Mouse (Mus musculus): ENCODE data around the gene 1700037H04Rik. TPM values are rescaled to one million over a fixed set of nuclear protein-coding genes. Genes with fewer than 3 reads are reported as not detected.

Gene 1700037H04Rik
- 130 TPM in 2 replicates for polyA plus RNA-seq (2014; fragmentation: Nextera tagmentation; extraction: Ambion mirVana)

GRCm38 (mm10) chr2:131159938-131160581 is at the start of gene 1700037H04Rik:
Gene 1700037H04Rik, minus strand, starts transcription at chr2:131160081.
- peak within 1 kb of the TSS; percentile 88 for H3K27ac ChIP-seq (ENCODE audit: low read depth, low read length)
- peak within 1 kb of the TSS; percentile 77 for H3K4me3 ChIP-seq (ENCODE audit: low read depth, low read length)
- under 1% methylated on average over 54 of the region's 54 CpGs for WGBS
- H3K9ac ChIP-seq (ENCODE audit: low read depth, low read length): peak within 1 kb of the TSS; percentile 78
- H3K27me3 ChIP-seq (replicated peaks; ENCODE audit: control insufficient read depth, insufficient read depth, low read length): no peaks in the 10 kb centered on the region
- peak; percentile 92 for ATAC-seq (replicated peaks; ENCODE audit: low FRiP score)
- peak; percentile 92 for DNase-seq (ENCODE audit: low spot score)
- H3K4me2 ChIP-seq: peak within 1 kb of the TSS; percentile 86
- H3K4me1 ChIP-seq (replicated peaks; ENCODE audit: control insufficient read depth, insufficient read depth, low read length): peaks cover 21% of the 10 kb centered on the region
- H3K36me3 ChIP-seq (ENCODE audit: control insufficient read depth, insufficient read depth, low read length): no peaks in the 10 kb centered on the region
- H3K9me3 ChIP-seq (ENCODE audit: control insufficient read depth, low read length): no peaks in the 10 kb centered on the region

GRCm38 (mm10) chr2:131209125-131209795 is 49.4 kb upstream of the 1700037H04Rik start:
- WGBS: 67% methylated on average over 4 of the region's 4 CpGs
- Histone ChIP-seq H3K9me3 (ENCODE audit: control insufficient read depth, low read length) (no peaks in the 10 kb centered on the region), H3K9ac (ENCODE audit: low read depth, low read length) (peak overlapping the region; percentile 60), H3K4me1 (replicated peaks; ENCODE audit: control insufficient read depth, insufficient read depth, low read length) (peaks cover 63% of the 10 kb centered on the region), H3K4me3 (ENCODE audit: low read depth, low read length) (peak overlapping the region; percentile 67; the same call in 1 of the 2 replicates), H3K27me3 (replicated peaks; ENCODE audit: control insufficient read depth, insufficient read depth, low read length) (no peaks in the 10 kb centered on the region), H3K4me2 (peak overlapping the region; percentile 88), H3K27ac (ENCODE audit: low read depth, low read length) (peak overlapping the region; percentile 67; the same call in 1 of the 2 replicates), H3K36me3 (ENCODE audit: control insufficient read depth, insufficient read depth, low read length) (no peaks in the 10 kb centered on the region)
- peak; percentile 50 for DNase-seq (ENCODE audit: low spot score)
- no peak for ATAC-seq (replicated peaks; ENCODE audit: low FRiP score)

- H3K4me1 ChIP-seq (replicated peaks; ENCODE audit: control insufficient read depth, insufficient read depth, low read length): peaks cover 62% of the 10 kb centered on the region
- no peak overlapping the region for H3K4me2 ChIP-seq
- no peak overlapping the region for H3K4me3 ChIP-seq (ENCODE audit: low read depth, low read length)
- H3K9me3 ChIP-seq (ENCODE audit: control insufficient read depth, low read length): no peaks in the 10 kb centered on the region
- 87% methylated on average over 2 of the region's 2 CpGs for WGBS
- H3K9ac ChIP-seq (ENCODE audit: low read depth, low read length): no peak overlapping the region
- no peaks in the 10 kb centered on the region for H3K36me3 ChIP-seq (ENCODE audit: control insufficient read depth, insufficient read depth, low read length)
- H3K27ac ChIP-seq (ENCODE audit: low read depth, low read length): no peak overlapping the region; the same call in 1 of the 2 replicates
- DNase-seq (ENCODE audit: low spot score): no peak
- ATAC-seq (replicated peaks; ENCODE audit: low FRiP score): no peak
- no peaks in the 10 kb centered on the region for H3K27me3 ChIP-seq (replicated peaks; ENCODE audit: control insufficient read depth, insufficient read depth, low read length)
Observed at GRCm38 (mm10) chr2:131208356-131208755, 48.5 kb upstream of the 1700037H04Rik start.

GRCm38 (mm10) chr2:131206778-131207177 is 46.9 kb upstream of the 1700037H04Rik start, which contains the start of gene Ap5s1:
Gene Ap5s1, plus strand, starts transcription at chr2:131207078.
- H3K9me3 ChIP-seq (ENCODE audit: control insufficient read depth, low read length): no peaks in the 10 kb centered on the region
- no peak within 1 kb of the TSS for H3K4me3 ChIP-seq (ENCODE audit: low read depth, low read length)
- 69% methylated on average over 4 of the region's 4 CpGs for WGBS
- H3K4me2 ChIP-seq: peak within 1 kb of the TSS; percentile 55
- no peaks in the 10 kb centered on the region for H3K36me3 ChIP-seq (ENCODE audit: control insufficient read depth, insufficient read depth, low read length)
- peak within 1 kb of the TSS; percentile 51 for H3K9ac ChIP-seq (ENCODE audit: low read depth, low read length)
- H3K27ac ChIP-seq (ENCODE audit: low read depth, low read length): peak within 1 kb of the TSS; percentile 81
- DNase-seq (ENCODE audit: low spot score) (no peak), ATAC-seq (replicated peaks; ENCODE audit: low FRiP score) (no peak)
- H3K27me3 ChIP-seq (replicated peaks; ENCODE audit: control insufficient read depth, insufficient read depth, low read length): no peaks in the 10 kb centered on the region
- H3K4me1 ChIP-seq (replicated peaks; ENCODE audit: control insufficient read depth, insufficient read depth, low read length): peaks cover 52% of the 10 kb centered on the region

- peak overlapping the region; percentile 51 for H3K9ac ChIP-seq (ENCODE audit: low read depth, low read length)
- DNase-seq (ENCODE audit: low spot score) (peak; percentile 53), ATAC-seq (replicated peaks; ENCODE audit: low FRiP score) (peak; percentile 82)
- no peaks in the 10 kb centered on the region for H3K27me3 ChIP-seq (replicated peaks; ENCODE audit: control insufficient read depth, insufficient read depth, low read length)
- H3K4me2 ChIP-seq: peak overlapping the region; percentile 55
- no peaks in the 10 kb centered on the region for H3K36me3 ChIP-seq (ENCODE audit: control insufficient read depth, insufficient read depth, low read length)
- H3K9me3 ChIP-seq (ENCODE audit: control insufficient read depth, low read length): no peaks in the 10 kb centered on the region
- 37% methylated on average over 8 of the region's 8 CpGs for WGBS
- no peak overlapping the region for H3K4me3 ChIP-seq (ENCODE audit: low read depth, low read length)
- H3K27ac ChIP-seq (ENCODE audit: low read depth, low read length): peak overlapping the region; percentile 96
- peaks cover 44% of the 10 kb centered on the region for H3K4me1 ChIP-seq (replicated peaks; ENCODE audit: control insufficient read depth, insufficient read depth, low read length)
Observed at GRCm38 (mm10) chr2:131205521-131206182, 45.8 kb upstream of the 1700037H04Rik start.

GRCm38 (mm10) chr2:131204410-131204981 is 44.6 kb upstream of the 1700037H04Rik start:
- ATAC-seq (replicated peaks; ENCODE audit: low FRiP score) (no peak), DNase-seq (ENCODE audit: low spot score) (no peak)
- Histone ChIP-seq H3K4me3 (ENCODE audit: low read depth, low read length) (no peak overlapping the region), H3K9me3 (ENCODE audit: control insufficient read depth, low read length) (no peaks in the 10 kb centered on the region), H3K27me3 (replicated peaks; ENCODE audit: control insufficient read depth, insufficient read depth, low read length) (no peaks in the 10 kb centered on the region), H3K4me2 (peak overlapping the region; percentile 23), H3K27ac (ENCODE audit: low read depth, low read length) (peak overlapping the region; percentile 96), H3K4me1 (replicated peaks; ENCODE audit: control insufficient read depth, insufficient read depth, low read length) (peaks cover 41% of the 10 kb centered on the region), H3K9ac (ENCODE audit: low read depth, low read length) (peak overlapping the region; percentile 40; the same call in 1 of the 2 replicates), H3K36me3 (ENCODE audit: control insufficient read depth, insufficient read depth, low read length) (no peaks in the 10 kb centered on the region)
- WGBS: 58% methylated on average over 7 of the region's 7 CpGs

GRCm38 (mm10) chr2:131203816-131204409 is 44.0 kb upstream of the 1700037H04Rik start:
- DNase-seq (ENCODE audit: low spot score) (no peak), ATAC-seq (replicated peaks; ENCODE audit: low FRiP score) (no peak)
- H3K4me2 ChIP-seq: no peak overlapping the region
- no peak overlapping the region for H3K27ac ChIP-seq (ENCODE audit: low read depth, low read length)
- H3K36me3 ChIP-seq (ENCODE audit: control insufficient read depth, insufficient read depth, low read length): no peaks in the 10 kb centered on the region
- no peak overlapping the region for H3K4me3 ChIP-seq (ENCODE audit: low read depth, low read length)
- WGBS: 82% methylated on average over 6 of the region's 6 CpGs
- H3K4me1 ChIP-seq (replicated peaks; ENCODE audit: control insufficient read depth, insufficient read depth, low read length): peaks cover 35% of the 10 kb centered on the region
- H3K27me3 ChIP-seq (replicated peaks; ENCODE audit: control insufficient read depth, insufficient read depth, low read length): no peaks in the 10 kb centered on the region
- H3K9ac ChIP-seq (ENCODE audit: low read depth, low read length): no peak overlapping the region
- H3K9me3 ChIP-seq (ENCODE audit: control insufficient read depth, low read length): no peaks in the 10 kb centered on the region

GRCm38 (mm10) chr2:131201262-131201661 is 41.4 kb upstream of the 1700037H04Rik start:
- Histone ChIP-seq H3K4me2 (no peak overlapping the region), H3K9ac (ENCODE audit: low read depth, low read length) (no peak overlapping the region), H3K4me1 (replicated peaks; ENCODE audit: control insufficient read depth, insufficient read depth, low read length) (peaks cover 22% of the 10 kb centered on the region), H3K4me3 (ENCODE audit: low read depth, low read length) (no peak overlapping the region), H3K9me3 (ENCODE audit: control insufficient read depth, low read length) (no peaks in the 10 kb centered on the region), H3K27ac (ENCODE audit: low read depth, low read length) (no peak overlapping the region), H3K27me3 (replicated peaks; ENCODE audit: control insufficient read depth, insufficient read depth, low read length) (no peaks in the 10 kb centered on the region), H3K36me3 (ENCODE audit: control insufficient read depth, insufficient read depth, low read length) (no peaks in the 10 kb centered on the region)
- ATAC-seq (replicated peaks; ENCODE audit: low FRiP score) (no peak), DNase-seq (ENCODE audit: low spot score) (no peak)
- 88% methylated on average over 3 of the region's 3 CpGs for WGBS
